Mouse (Mus musculus) lung, postnatal 0 days (tissue): ENCODE results near the gene Cav2.

ENCODE experiments used
- CTCF ChIP-seq: IDR thresholded peaks from 2 replicates; pipeline ENCODE4 v1.5.1; 2016; ENCODE audit warnings: antibody characterized with exemption, mild to moderate bottlenecking
- EP300 ChIP-seq: IDR thresholded peaks from 2 replicates; pipeline ENCODE4 v1.6.1; 2016; ENCODE audit warnings: antibody characterized with exemption, mild to moderate bottlenecking, control low read depth

DNA sequence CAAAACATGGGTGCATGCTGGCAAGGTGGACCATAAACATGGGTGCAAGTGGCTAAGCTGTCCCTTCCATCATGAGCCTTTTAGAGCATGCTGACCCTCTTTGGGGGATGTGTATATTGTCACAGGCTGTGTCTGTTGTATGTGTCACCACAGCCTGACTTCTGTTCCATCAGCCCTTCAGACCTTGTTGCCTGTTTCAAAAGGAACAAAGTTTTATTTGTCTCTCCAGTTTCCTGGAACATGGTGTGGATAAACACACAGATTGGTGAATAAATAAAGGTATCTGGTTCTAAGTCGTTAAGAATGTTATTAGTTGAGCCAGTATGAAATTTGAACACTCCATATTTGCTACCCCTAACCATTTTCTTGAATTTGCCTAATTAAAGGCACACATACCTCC is 29.0 kb upstream of the Cav2 start:
- TF ChIP-seq EP300 (no peak), CTCF (no peak)
